Mouse (Mus musculus) megakaryocyte, embryonic 14.5 days (primary cell): Measurements from ENCODE around the gene Rora.

Experiments
- FLI1 ChIP-seq: IDR thresholded peaks from 2 replicates; pipeline ENCODE4 v1.6.1; 2012; ENCODE audit warnings: low read length, inconsistent platforms, mixed read lengths
- GATA1 ChIP-seq: IDR thresholded peaks from 3 replicates; pipeline ENCODE4 v1.6.1; 2012; ENCODE audit warnings: mixed read lengths, low read length, inconsistent platforms, borderline replicate concordance

DNA sequence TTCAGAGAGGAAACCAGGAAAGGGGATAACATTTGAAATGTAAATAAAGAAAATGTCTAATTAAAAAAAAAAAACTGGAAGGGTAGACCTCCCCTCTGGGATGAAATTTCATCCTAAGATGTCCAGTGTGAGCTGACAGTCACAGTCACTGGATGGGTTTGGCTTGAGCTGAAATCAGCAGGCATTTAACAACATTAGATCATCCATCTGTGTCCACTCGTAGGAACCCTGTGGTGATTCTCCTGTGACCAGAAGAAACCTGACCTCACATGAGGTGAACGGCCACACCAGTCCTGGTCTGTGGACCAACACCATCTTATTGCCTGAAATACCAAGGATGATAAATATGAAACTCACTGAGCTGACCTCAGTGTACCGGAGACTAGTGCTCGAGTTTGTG lies 106.7 kb downstream of the Rora start:
- TF ChIP-seq GATA1: no peak
- no peak for TF ChIP-seq FLI1
